Mouse (Mus musculus) retina, adult 2 months (tissue): ENCODE results near the gene Polr2j.

Experiments used
- DNase-seq: peaks from one replicate; pipeline ENCODE4 v3.0.0-alpha.2; 2012; ENCODE audit warnings: low read depth, low spot score

Gene Polr2j

DNA sequence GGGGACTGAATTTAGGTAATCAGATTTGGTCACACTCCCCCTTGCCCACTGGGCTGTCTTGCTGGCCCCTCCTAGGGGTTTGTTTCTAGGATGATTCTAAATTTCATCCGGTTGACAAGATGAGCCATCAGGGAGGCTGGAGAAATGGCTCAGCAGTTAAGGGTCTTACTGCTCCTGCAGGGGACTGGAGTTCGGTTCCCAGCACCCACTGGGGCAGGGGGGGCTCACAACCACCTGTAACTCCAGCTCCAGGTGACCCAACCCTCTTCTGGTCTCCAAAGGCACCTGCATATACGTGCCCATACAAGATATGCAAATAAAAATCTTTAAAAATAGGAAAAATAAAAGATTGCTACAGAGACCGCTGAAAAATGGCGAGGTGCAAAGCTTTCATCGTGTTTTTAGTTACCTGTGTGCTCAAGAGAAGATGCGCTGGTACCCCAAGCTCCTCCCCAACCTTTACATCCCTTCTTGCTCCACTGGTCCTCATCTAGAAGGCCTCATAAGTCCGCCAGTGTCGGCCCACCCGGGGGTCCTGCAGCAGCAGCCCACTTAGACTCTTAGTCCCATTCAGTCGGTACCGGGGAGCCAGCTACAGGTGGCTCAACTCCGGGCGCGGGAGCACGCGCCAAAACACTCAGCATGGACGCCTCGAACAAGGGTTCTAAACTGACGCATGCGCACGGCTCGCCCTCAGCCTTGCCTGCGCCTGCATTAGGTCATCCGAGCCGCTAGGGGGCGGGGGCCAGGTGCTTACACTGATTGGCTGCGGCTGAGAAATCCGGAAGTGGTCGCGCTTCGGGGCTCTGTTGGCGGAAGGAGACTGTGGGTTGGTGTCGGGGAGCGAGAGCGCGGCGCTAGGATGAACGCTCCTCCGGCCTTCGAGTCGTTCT lies at the start of gene Polr2j:
Gene Polr2j, plus strand, starts transcription at position 741 of the 893 bp plus-strand sequence.
- peak; percentile 94 for DNase-seq

DNA sequence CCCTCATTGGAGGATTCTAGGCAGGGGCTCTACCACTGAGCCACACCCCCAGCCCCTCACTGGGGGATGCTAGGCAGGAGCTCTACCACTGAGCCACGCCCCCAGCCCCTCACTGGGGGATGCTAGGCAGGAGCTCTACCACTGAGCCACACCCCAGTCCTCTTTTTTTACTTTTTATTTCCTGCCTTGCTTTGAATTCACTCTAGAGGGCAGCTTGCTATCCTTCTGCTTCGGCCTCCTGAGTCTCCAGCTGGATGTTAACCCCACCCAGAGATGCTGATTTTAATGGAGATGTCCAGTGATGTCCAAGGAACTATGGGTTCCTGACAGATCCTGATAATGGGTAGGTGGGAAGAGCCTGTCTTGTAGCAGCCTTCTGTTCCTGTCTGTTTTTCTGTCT lies 47.0 kb upstream of the Polr2j start:
- DNase-seq: no peak

DNA sequence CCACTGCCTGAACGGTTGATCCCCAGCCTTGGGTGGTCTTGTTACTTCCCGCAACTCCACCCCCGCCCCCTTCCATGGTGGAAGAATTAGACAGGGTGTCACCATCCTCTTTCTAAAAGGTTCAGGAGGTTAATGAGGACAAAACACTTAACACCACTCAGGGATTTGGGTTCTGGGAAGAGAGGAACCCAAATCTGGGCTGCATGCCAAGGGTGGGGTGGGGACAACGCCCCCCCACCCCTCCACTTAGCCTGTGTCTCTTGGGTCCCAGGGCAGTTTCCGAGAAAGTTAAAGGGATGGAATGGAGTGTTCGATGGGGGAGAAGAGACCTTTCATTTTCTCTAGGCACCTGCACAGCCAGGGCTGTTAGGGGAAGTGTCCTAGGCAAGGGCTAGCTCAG lies 43.4 kb upstream of the Polr2j start:
- DNase-seq: no peak

DNA sequence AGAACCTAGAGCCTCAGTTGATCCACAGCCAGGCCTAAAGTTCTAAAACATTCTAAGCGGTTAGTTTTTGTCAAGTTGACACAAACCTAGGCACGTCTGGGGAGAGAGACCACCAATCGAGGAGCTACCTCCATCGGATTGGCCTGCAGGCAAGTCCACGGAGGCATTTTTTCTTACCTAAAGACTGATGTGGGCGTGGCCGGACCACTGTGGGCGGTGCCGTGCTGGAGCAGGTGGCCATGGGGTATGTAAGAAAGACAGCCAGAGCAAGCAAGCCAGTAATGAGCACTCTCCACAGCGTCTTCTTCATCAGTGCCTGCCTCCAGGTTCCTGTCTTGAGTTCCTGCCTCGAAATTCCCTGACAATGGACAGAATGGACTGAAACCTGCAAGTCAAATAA lies 42.9 kb upstream of the Polr2j start:
- no peak for DNase-seq

DNA sequence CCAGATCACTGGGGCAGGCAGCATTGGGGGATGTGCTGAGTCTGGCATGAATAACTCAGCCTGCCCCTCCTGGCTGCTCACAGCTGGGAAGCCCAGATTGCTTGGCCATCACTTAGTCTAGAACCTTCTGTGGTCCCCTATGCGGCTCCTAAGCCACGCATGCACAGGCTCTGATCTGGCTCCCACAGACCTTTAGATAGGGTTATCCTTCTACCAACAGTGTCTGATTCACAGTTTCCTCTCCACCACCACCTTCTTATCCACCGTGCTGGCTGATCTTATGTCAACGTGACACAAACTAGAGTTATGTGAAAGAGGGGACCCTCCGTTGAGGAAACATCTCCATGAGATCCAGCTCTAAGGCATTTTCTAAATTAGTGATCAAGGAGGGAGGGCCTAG lies 41.4 kb upstream of the Polr2j start:
- no peak for DNase-seq

DNA sequence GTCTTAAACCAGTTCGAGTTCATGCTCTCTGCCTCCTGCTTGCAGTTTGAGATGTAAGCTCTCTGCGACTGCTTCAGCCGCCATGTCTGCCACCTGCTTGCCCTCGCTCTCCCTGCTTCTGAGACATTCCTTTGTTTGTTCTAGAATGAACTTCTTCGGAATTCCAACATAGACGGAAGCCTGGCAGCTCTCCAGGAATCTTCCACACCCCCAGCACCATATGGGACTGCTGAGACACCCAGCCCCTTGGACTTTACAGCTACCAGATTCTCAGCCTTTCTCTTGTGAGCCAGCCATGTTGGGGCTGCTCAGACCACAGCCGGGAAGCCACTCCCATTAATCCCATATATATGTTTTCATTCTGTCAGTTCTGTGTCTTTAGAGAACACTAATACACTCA lies 40.1 kb upstream of the Polr2j start:
- DNase-seq: no peak

DNA sequence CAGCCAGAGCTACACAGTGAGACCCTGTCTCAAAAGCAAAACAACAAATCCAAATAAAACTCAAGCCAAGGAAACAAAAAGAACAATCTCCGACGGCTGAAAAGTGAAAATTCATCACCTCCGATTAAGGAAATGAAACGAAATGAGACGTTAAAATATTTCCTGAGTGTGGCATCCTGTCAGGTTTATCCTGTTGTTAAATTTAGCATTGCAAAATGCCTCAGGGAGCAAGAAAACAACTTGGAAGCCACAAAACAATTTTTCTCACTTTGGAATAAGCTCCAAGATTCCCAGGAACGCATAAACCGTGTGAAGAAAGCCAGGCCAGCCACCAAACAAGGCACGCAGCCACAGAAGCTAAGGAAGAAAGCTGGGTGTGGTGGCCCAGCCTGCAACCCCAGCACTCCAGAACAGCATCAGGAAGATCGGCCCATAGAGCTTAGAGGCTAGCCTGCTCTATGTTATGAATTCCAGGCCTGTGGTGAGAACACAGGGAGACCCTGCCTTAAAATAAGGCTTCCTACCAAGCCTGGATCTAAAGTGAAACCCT lies 39.4 kb upstream of the Polr2j start:
- DNase-seq: no peak

DNA sequence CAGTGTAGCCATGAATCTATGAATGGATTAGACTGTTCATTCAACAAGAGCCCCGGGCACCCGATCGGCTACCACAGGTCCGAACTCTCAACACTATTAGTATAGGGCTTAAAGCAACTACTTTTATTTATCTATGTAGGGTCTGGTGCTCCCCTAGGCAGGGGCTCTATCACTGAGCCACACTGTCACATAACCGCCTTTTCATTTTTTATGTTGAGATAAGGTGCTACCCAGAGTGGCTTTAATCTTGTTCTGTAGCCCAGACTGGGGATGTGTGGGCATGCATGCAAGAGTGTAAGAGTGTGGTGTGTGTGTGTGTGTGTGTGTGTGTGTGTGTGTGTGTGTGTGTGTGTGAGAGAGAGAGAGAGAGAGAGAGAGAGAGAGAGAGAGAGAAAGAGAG lies 38.3 kb upstream of the Polr2j start:
- DNase-seq: no peak

DNA sequence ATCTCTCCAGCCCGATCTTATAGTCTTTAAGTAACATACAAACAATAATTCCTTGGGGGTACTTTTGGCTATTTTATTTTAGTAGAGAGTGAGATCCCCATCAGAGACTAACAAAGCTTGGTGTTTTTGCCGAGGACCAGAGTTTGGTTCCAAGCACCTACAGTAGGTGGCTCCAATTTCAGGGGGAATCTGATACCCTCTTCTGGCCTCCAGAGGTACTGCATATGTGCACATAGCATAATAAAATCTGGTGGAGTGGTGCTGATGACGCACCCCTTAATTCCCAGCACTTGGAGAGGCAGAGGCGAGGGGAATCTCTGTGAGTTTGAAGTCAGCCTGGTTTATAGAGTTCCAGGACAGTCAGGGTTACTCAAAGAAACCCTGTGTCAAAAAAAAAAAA lies 34.1 kb upstream of the Polr2j start:
- DNase-seq: no peak

DNA sequence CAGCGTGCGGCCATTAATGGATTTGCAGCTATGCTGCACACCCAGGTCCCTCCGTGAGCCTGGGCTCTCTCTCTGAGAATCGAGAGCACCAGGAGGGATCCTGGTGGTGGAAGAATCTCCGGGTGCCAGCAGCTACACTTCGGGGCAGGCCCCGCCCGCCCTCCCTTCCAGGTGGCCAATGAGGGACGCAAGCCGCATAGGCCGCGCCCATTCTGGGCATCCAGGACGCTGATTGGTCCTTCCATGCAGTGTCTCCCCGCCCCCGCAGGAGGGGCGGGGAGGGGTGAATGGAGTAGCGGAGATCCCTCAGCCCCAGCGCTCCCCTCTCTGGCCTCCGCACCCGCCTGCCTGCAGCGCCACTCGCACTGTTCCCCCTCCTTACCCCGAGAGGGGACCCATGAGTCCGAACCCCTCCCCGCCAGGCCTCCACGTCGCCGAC lies 32.7 kb upstream of the Polr2j start, which contains the start of gene Rasa4:
Gene Rasa4, plus strand, starts transcription at position 248 of the 439 bp plus-strand sequence.
- peak; percentile 85 for DNase-seq

DNA sequence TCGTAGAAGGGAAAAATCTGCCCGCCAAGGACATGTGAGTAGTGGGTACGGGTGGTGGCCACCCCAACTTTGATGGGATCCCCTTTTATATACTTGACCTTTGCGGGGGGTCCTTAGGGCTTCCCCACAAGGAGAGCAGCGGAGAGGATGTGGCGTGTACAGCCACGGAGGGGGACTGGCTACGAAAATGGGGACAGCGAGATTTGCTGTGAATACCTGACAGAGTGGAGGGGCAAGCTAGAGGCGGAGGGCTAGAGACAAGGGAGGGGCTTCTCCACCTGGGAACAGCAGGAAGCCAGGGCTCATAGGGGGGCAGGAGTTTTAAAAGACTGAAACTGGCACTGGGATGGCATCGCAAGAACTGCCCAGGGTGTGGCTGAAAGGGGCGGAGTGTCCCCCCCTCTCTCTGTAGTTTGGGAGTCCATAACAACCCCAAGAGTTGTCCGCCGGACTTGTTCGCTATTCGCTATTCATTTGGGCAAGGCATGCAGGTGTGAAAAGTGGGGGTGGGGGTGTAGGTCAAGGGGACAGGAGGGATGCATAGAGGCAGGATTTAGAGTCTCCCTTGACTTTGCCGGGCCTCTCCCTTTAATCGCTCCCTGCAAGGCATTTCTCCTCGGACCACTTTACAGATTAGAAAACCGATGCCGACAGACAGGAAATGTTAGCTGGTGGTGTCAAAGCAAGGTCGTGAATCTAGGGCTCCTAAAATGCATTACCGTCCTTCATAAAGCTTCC lies 32.1 kb upstream of the Polr2j start:
- DNase-seq: no peak

DNA sequence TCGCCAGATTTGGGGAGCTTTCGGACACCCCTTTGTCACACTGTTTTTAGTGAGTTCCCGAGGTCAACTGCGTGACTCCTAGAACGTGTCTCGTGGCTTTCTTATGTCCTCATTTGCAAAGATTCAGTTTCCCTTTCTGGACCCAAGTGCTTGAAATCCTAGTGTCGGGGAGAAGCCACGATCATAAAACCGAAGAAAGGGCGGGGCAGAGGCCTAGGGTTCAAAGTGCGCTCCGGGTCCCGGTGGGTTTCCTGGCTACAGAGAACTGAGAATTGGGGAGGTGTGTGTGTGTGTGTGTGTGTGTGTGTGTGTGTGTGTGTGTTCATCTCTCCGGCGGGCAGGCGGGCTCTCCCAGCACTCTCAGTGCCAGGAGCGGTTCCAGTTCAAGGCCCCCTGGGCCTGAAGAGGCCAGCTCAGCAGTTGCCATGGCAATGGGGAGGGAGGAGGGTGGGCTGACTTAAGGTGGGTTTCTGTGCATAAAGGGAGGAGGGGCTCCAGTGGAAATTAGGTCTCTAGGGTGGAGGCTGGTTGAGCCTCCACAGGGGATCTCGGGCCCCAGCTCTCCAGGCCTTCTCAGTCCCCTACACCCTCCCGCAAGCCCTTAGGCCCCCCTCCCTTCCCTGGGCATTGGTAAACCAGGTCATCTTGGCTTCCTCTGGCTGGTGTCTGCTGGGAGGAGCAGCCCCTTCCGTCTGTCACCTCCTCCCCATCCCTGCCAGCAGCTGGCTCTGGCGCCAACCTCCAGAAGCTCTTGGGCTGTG lies 31.4 kb upstream of the Polr2j start:
- DNase-seq: no peak

DNA sequence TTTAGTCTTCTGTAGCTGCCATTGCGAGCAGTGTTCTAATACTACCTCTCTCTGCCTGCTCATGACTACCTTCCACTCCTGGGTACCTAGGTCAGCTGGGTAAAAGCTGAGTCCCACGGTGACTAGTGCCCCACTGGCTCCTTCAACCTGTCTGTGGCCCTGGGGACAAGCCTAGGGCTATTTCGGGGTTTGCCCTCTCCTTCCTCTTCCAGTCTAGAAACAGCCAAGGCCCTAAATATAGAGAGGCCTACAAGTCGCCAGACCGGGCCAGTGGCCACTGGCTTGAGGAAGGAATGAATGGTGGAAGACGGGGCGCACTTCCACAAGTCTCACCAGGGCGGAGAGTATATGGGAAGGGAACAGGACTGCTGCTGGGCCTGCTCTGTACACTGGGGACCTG lies 30.1 kb upstream of the Polr2j start:
- no peak for DNase-seq

DNA sequence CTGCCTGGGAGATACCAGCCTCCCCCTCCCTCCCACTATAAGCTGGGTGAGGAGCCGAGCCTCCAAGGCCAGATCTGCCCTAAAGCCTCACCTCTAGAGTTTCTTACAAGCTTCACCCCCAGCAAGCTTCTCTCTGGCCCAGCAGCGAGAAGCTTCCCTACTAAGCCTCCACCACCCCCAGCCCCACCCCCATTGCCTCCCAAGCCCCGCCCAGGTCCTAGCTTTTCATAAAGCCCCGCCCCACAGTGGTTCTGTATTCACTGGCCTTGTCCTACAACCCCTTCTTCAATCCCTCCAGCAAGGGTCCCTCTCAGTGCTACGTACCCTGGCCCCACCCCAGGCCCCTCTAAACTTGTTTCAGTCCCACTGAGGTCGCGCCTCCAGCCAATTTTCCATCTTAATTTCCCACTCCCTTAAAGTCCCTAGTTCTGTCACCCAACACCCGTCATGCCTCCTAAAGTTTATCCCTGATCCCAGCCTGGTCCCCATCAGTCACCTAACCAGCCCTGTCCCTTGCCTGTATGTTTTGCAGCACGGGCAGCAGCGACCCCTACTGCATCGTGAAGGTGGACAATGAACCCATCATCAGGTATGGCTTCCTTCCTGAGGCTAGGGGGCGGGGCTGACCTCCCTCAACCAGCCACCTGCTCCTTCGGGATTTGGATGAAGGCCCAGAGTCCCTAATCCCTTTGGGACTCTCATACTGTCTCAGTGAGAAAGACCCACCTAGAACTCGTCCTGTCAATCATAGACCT lies 27.4 kb upstream of the Polr2j start:
- DNase-seq: no peak

DNA sequence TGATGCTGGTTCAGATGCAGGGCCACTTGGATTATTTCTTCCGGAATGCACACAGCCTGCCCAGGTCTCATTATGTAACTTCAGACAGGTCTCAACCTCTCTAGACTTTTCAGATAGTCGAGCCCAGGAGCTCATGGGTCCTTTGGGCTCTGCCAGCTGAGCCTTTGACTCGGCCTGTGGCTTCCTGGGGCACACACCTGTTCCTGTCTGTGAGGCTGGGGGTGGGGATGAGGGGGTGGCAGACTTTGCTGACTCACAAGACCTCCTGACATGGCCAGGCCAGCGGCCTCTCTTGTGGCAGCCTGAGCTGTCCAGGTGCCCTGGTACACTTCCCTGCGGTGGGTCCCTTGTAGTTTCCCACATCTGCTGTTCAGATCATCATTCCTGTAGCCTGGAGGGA lies 24.5 kb upstream of the Polr2j start:
- no peak for DNase-seq

DNA sequence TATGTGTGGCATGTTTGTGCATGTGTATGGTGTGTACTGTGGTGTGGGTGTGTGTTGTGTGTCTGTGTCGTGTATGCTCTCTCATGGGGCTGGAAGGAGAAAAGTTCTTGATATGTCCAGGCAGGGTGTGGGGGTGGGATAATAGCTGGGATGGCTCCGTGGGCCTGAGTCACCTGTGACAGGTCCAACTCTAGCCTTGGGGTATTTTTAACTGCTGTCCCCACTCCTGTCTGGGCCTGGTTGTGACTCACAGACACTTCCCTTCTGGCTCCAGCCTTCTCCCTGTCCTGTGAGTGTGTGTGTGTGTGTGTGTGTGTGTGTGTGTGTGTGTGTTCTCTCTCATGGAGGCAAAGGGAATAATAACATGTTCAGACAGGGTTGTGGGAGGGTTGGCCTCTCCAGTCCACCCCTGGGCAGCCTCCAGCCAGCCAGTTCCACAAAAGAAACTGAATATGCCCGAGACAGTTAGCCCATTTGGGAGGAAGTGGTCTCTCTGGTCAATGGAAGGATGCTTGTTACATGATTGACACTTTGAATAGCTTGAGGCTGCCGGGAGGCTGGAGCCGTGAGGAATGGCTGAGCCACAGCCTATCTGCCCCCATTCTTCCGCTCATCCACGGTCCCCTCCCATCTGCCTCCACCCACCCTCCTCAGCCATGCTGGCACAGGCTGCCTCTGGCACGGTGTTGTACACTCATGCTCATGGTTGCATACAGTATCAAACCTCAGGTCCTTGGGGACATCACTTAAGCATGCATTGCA lies 22.0 kb upstream of the Polr2j start:
- DNase-seq: no peak

DNA sequence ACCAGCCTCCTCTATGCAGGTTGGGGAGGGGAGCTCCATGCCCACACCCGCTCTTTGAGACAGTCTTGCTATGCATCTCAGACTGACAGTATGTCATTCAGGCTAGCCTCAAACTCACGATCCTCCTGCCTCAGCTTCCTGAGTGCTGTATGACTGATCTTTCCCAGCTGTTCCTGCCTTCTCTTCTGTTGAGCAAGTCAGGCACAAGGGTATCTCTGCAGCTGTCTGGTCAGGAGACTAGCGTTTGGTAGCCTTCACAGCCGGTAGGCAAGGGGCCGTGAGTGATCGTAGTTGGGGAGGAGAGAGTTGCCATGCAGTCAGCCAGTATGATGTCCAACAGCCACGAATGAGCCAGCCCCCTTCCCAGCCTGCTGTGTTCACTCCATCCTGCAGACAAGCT lies 21.3 kb upstream of the Polr2j start:
- no peak for DNase-seq

DNA sequence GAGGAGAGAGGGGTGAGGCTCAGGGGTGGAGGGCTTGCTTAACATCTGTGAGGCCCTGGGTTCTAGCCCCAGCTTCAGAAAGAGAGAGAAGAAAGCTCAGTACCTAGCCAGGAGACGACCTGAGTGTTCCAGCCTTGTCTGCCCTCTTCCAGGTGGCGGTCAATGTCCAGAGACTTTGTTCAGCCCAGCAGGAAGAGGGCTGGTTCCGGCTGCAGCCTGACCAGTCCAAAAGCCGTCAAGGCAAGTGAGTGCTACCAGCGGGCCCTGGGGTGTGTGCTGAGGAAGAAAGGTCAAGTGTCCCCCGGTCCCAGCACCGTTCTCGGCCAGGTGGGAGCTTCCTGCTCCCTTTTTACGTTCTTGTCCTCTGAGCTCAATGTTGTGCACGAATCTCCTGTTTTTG lies 17.9 kb upstream of the Polr2j start:
- DNase-seq: no peak

DNA sequence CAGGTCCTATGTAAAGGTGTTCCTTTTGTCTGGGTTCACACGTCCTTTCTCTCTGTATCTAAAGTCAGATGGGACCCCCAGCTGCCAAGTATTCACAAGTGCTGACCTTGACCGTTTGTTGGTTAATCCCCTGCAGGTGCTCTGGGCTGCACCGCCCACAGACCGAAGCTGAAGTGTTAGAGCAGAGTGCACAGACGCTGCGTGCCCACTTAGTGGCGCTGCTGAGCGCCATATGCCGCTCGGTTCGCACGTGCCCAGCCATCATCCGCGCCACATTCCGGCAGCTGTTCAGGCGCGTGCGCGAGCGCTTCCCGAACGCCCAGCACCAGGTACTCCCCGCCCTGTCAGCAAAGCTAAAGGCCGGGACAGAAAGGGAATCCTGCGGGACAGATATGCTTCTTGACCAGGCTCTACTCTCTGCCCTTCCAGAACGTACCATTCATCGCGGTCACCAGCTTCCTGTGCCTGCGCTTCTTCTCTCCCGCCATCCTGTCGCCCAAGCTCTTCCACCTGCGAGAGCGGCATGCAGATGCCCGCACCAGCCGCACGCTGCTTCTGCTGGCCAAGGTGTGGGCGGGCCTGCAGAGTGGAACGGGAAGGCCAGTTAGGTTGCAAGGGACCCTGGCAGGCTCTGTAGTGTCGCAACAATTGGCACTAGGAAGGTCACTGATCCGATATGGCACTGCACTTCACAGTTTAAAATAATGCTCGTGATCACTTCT lies 14.2 kb upstream of the Polr2j start:
- peak; percentile 67 for DNase-seq

DNA sequence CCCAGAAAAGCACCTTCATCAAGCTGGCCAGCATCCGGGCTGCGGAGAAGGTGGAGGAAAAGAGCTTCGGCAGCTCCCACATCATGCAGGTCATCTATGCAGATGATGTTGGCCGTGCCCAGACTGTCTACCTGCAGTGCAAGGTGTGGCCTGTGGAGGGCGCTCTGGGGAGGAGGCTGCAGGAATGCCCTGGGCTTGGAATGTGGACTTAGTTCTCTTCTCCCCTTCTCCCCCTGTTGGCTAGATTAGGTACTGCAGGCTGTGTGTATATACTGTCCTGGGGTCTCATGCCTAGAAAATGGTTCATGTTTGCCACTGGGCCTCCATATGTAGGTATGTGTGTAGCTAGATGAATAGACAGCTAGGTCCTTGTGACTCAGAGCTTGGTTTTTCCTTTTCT lies 11.9 kb upstream of the Polr2j start:
- no peak for DNase-seq
